Mouse (Mus musculus) kidney, postnatal 25 days (tissue): ENCODE results near the gene Pla2g4b.

ENCODE experiments used
- DNase-seq, 2 experiments: peaks; one replicate each; pipeline ENCODE4 v3.0.0; 2021; ENCODE audit warnings: mixed read lengths in 2 of 2

Pla2g4b gene

DNA sequence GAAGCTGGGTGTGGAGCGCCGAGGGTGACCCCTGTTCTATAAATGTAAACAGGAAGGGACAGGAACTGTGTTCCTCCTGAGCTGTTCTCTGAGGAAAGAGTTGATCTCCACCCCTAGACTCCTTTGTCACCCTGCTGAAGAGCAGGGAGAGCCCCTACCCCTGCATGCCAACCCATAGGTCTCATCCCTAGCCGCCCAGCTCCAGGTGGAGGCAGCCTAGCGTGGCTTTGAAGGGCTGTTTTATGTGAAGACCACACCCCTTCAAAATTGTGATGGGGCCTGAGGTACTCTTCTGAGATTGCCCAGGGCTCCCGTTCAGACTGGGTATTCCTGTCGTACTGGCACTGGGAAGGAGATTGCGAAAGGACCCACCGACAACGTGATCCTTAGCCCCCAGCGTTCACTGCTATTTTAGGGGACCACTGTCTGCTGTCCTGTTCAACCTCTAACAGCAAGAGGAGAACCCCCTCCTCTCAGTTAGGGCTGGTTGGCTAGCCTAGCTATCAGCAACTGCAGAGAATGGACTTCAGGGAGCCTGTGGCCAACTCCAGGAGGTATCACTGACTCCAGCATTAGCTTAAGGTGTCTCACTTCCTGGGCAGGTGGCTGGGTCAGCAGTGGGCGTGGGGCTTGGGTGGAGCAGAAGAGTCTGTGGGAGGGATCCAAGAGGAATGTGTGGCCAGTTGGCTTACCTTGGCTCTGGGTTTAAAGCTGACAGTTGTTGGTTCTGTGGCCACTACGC, at the start of gene Pla2g4b:
TSS of gene Pla2g4b (plus strand) at position 692 of the 742 bp plus-strand sequence.
- no peak for DNase-seq

GRCm38 (mm10) chr2:119985871-119986270, 47.3 kb upstream of the Pla2g4b start:
- no peak for DNase-seq

DNA sequence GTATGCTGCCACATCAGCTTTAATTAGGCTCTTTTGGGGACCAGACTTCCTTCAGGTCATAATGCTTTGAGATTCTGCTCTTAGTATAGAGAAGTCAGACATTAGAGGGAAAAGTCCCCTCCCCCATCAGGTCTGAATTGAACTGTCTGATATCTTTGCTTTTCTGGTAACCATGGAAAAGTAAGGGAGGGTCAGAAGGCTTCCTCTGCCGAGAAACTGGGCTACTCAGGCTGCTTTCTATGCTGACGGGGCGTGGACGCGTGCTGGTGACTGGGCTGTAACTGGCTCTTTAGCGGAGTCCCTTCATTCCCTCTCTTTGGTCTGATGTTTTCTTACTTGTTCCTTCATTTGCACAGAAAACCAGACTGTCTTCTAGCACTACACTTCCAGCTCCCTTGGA, 46.8 kb upstream of the Pla2g4b start:
- no peak for DNase-seq

GRCm38 (mm10) chr2:119987441-119987840, 45.8 kb upstream of the Pla2g4b start:
- no peak for DNase-seq

DNA sequence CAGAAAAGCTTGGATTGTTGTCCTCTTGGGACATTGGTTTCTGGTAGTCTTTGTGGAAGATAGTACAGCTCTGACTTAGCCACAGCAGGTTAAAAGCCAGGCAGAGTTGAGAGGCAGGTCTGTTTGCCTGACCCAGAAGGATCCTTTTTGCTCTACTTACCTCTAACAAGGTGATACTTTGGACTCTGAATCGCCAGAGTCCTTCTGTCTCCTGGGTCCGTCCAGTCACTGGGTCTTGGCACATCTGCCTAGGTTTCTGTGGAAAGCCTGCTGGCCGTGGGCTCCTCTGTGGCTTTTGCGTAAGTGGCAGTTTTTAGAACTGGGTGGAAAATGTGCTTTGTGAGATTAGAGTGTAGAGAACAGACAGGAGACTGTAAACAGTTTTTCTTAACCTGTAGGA, 44.3 kb upstream of the Pla2g4b start:
- peak; percentile 51 to 71 for DNase-seq

DNA sequence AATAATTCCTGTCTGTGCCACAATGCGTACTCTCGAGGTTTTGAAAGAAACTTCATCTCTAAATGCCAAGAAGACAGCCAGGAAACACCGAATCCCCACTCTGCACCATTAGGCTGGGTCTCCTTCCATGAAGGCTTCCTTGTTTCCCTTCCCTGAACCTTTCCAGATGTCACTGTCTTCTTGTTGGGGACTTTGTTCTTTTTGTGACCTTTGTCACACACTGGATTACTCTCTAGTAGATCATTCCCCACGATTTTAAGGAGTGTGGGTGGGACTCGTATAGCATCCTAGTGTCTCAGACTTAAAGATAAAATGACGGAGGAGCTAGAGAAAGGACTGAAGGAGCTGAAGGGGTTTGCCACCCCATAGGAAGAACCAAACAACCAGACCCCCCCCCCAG, 42.3 kb upstream of the Pla2g4b start:
- DNase-seq, result no peak

DNA sequence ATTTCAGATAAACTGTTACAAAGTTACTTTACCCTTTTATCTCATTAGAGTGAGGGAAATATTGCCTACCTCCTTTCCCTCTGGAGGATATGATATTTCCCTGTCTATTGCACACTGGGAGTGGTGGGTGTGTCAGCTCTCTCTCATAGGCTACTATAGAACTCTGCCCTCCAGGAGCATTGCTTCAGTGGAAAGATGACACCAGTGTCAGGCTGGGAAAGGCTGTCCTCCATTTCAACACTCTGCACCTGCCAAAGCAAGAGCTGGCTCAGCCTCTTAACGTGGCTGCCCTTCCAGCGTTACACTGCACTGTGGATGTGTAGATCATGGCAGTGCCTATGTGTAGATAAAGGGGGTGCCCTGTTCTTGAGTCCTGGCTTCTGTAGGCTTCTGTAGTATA, 40.9 kb upstream of the Pla2g4b start:
- no peak for DNase-seq

DNA sequence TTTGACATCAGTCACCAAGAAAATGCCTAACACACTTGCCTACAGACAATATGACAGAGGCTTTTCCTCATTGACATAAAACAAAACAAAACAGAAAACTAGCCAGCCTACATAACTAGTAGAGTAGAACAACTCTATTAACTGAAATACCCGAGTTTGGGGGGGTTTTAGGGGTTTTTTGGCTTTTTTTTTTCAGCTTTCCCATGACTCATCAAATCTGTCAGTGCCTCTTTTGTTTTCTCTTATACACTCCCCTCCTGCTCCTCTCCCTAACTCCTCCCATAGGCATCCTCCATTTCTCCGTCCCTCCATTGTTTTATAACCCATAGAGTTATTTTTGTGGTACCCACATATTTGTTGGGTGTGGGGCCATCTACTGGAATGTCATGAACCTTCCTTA, 39.7 kb upstream of the Pla2g4b start:
- DNase-seq, result no peak

DNA sequence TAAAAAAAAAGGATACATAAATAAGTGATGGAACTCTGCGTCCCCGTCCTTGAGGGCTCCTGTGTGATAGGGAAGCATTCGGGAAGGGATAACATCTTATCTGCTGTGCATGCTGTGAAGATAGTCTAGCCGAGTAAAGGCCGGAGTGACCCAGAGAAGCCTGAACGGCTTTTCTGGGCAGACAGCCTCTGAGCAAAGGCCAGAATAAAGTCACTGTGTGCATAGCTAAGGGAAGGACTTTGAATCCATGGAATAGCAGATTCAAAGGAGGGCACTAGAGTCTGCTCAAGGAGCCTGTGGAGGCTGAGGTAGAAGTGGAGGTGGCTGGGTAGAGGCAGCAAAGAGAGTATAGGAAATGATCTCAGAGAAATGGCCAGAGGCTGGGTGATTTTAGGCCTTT, 38.4 kb upstream of the Pla2g4b start:
- peak; percentile 20 to 40 for DNase-seq

DNA sequence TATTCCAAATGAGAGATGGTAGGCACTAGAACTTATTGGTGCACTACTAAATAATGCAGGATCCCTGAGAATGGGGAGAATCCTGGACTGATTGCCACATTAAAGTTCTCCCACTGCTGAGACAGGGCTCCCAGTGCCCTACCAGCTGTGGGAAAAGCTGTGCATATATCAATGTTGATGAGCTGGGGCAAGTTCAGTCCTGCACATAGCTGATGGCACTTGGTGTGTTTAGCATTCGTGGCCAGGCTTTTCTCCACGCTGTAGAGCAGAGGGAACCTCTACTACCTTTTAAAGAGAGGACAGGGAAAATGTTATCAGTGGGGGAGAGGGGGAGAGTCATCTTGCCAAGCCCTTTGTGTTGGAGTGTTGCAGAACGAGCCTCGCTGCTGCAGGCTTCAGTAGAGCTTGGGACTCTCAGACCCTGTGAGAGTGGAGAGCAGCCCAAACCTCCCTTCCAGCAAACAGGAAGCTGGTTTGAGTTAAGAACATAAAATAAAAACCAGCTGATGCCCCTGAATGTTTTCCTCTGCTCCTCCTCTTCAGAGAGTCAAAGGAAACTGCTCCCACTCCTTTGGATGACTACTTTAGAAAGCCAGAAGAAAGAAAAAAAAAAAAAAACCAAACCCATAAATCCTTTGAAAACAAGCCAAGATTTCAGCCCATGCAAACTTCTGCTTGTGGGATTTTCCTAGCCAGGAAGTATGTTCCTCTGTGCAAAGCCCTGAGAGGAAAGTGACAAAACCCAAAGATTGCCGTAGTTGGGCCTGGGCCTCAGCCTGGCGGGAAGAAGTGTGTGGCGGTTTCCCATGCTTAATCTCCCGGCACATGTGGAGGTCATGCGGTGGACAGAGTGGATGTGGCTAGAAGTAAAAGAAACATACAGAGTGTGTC, 37.6 kb upstream of the Pla2g4b start:
- DNase-seq, result peak; percentile 28 to 46

GRCm38 (mm10) chr2:119997354-119997753, 35.9 kb upstream of the Pla2g4b start:
- no peak for DNase-seq

DNA sequence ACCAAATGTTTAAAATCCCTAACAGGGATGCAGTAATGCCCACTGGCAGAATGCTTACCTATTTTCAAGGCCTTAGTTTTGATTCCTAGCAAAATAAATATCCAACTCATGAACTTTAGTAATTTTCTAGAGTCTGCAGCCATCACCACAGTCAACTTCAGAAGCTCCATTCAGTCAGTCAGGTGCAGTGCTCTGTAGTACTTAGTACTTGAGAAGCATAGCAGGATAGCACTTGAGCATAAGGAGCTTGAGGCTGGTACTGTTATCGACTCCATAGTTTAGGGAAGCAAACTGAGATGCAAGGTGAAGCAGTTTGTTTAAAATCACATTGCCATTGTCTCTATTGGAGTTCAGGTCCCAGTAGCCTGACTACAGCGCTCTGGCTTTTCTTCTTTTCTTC, 33.5 kb upstream of the Pla2g4b start:
- DNase-seq, result no peak

DNA sequence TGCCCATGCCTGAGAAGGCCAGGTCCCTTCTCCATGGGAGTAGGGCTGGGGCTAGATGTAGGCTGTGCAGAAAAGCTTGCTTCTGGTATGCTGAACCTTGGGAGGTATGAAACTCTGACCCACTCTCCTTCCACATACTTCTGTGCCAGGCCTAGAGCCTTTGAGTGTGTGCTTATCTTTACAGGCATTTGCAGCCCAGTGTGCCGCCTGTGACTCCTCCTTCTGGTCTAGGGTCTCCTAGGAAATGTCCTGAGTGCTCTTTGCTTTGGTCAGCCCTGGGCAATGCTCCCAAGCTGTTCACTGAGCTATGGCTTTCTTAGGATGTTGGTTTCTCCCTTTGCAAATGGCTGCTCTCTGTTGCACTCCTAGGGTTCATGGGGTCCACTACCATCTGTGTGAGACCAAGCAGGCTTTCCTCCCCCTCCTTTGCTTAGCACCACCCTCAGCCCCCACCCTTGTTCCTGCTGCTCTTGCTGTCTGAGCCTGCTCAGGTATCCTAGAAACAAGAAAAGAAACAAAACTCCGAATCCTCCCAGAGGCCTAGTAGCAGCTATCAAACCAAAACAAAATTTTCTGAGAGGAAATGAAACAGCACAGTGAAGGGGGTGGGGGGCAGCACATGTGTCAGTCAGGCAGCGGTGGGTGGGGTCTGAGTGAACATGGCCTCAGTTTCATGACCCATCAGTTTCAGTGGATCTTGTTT, 32.2 kb upstream of the Pla2g4b start:
- DNase-seq, result peak; percentile 32 to 63

- DNase-seq, result no peak
These were observed 31.3 kb upstream of the Pla2g4b start for GRCm38 (mm10) chr2:120001956-120002355.

DNA sequence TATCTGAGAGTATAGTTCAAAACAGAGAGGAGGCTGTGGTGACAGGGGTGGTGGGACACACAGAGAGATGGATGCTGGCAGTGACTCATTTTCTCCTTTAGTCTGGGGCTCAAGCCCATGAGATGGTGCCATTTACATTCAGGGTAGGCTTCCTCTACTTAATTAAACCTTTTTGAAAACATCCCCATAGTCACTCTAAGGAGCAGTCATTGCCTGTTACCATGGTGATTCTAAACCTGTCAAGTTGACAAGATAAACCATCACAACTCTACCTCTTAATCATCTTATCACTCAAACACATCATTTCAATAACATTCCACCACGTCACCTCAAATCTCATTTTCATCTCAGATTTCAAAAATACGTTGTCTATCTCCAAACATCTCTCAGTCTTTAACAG, 29.2 kb upstream of the Pla2g4b start:
- no peak for DNase-seq

GRCm38 (mm10) chr2:120006696-120007095, 26.5 kb upstream of the Pla2g4b start:
- no peak for DNase-seq

- DNase-seq, result no peak
These were observed 25.5 kb upstream of the Pla2g4b start for GRCm38 (mm10) chr2:120007680-120008210.

- peak in 1 of 2 experiments; percentile 35 for DNase-seq
These were observed 24.5 kb upstream of the Pla2g4b start for GRCm38 (mm10) chr2:120008672-120009071.

- DNase-seq, result peak; percentile 63 to 81
These were observed 21.6 kb upstream of the Pla2g4b start for GRCm38 (mm10) chr2:120011462-120012200.

DNA sequence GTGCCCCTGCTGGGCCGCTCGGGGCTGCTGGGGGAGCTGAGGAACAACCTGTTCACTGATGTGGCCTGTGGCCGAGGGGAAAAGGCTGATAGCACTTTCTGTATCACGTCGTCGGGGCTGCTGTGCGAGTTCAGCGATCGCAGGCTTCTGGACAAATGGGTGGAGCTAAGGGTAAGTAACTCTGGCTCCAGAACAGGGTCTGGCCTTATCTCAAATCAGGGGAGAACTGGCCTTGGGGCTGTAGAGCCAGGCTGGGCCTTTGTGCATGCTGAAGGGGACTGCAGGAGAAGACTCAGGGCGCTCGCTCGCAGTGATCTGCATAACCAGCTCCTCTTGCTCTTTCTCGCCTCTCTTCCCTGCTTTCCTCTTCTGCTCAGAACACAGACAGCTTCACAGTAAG, 20.3 kb upstream of the Pla2g4b start:
- peak in 1 of 2 experiments; percentile 31 for DNase-seq

DNA sequence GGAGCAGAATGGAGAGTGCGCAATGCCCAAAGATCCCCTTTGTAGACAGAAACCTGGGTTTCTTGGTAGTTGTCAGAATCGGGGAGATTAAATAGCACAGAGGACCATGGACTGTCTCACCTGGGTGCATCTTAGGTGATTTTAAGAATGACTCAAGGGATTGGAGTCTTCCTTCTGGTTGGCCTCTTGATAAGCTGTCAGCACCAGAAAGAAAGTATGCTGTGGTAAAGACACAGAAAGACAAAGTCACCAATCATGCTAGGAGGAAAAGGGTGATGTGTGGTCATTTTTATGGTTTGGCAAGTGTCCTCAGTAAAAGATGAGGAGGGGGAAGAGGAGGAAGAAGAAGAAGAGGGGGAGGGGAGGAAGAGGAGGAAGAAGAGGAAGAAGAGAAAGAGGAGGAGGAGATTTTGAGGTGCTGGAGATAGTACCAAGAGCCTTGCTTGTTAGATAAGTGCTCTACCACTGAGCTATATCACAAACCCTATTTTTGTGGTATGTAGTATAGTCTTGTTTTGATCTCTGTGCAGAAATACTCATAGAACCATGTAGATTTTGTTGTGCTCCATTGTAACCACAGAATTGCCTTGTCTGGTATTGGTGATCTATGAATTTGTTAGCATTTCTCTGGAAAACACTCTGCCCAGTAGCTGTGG, 19.3 kb upstream of the Pla2g4b start:
- DNase-seq, result no peak

GRCm38 (mm10) chr2:120015882-120016281, 17.3 kb upstream of the Pla2g4b start:
- DNase-seq, result no peak
